Mouse (Mus musculus): ENCODE data around the gene Fem1b. TPM values are rescaled to one million over a fixed set of nuclear protein-coding genes. Genes with fewer than 3 reads are reported as not detected.

Fem1b gene
- polyA plus RNA-seq, 1 experiment = 201 TPM

- H3K27ac ChIP-seq (ENCODE audit: insufficient read depth, low read length) = no peak overlapping the region
Measured at GRCm38 (mm10) chr9:62839172-62839770, 27.5 kb upstream of the Fem1b start.

GRCm38 (mm10) chr9:62838506-62839171 lies 26.9 kb upstream of the Fem1b start, which contains the start of gene Cln6:
TSS of gene Cln6 (plus strand) at chr9:62838785.
- H3K9ac ChIP-seq (ENCODE audit: low read depth, poor library complexity, severe bottlenecking) = peak within 1 kb of the TSS; percentile 72
- H3K36me3 ChIP-seq (ENCODE audit: control insufficient read depth, insufficient read depth, low read length, poor library complexity, severe bottlenecking) = no peaks in the 10 kb centered on the region
- no peaks in the 10 kb centered on the region for H3K4me1 ChIP-seq (ENCODE audit: control insufficient read depth, insufficient read depth, low read length)
- H3K9me3 ChIP-seq (replicated peaks; ENCODE audit: control insufficient read depth, insufficient read depth, low read length, poor library complexity, severe bottlenecking) = no peaks in the 10 kb centered on the region
- H3K4me3 ChIP-seq (ENCODE audit: low read depth, low read length) = peak within 1 kb of the TSS; percentile 80
- no peaks in the 10 kb centered on the region for H3K27me3 ChIP-seq (ENCODE audit: control insufficient read depth, insufficient read depth, low read length, poor library complexity, severe bottlenecking)
- no peak within 1 kb of the TSS; the same call in 1 of the 2 replicates for H3K27ac ChIP-seq (ENCODE audit: insufficient read depth, low read length)
- TF ChIP-seq CTCF (IDR thresholded peaks at IDR 0.05; ENCODE audit: low read depth, low read length) (no peak), EP300 (IDR thresholded peaks at IDR 0.05; ENCODE audit: insufficient read depth, low read depth, low read length) (peak; percentile 55; the same call in 1 of the 2 replicates), POLR2A (IDR thresholded peaks at IDR 0.05; ENCODE audit: insufficient read depth, low read length) (no peak)

More at GRCm38 (mm10) chr9:62839172-62839770, 27.5 kb upstream of the Fem1b start:
- Histone ChIP-seq H3K4me1 (ENCODE audit: control insufficient read depth, insufficient read depth, low read length) (no peaks in the 10 kb centered on the region), H3K9me3 (replicated peaks; ENCODE audit: control insufficient read depth, insufficient read depth, low read length, poor library complexity, severe bottlenecking) (no peaks in the 10 kb centered on the region), H3K36me3 (ENCODE audit: control insufficient read depth, insufficient read depth, low read length, poor library complexity, severe bottlenecking) (no peaks in the 10 kb centered on the region), H3K27me3 (ENCODE audit: control insufficient read depth, insufficient read depth, low read length, poor library complexity, severe bottlenecking) (no peaks in the 10 kb centered on the region), H3K4me3 (ENCODE audit: low read depth, low read length) (peak overlapping the region; percentile 80), H3K9ac (ENCODE audit: low read depth, poor library complexity, severe bottlenecking) (peak overlapping the region; percentile 72)
- TF ChIP-seq CTCF (IDR thresholded peaks at IDR 0.05; ENCODE audit: low read depth, low read length) (no peak), POLR2A (IDR thresholded peaks at IDR 0.05; ENCODE audit: insufficient read depth, low read length) (no peak), EP300 (IDR thresholded peaks at IDR 0.05; ENCODE audit: insufficient read depth, low read depth, low read length) (no peak)

GRCm38 (mm10) chr9:62838146-62838505 lies 26.4 kb upstream of the Fem1b start:
- Histone ChIP-seq H3K27me3 (ENCODE audit: control insufficient read depth, insufficient read depth, low read length, poor library complexity, severe bottlenecking) (no peaks in the 10 kb centered on the region), H3K4me3 (ENCODE audit: low read depth, low read length) (peak overlapping the region; percentile 67), H3K36me3 (ENCODE audit: control insufficient read depth, insufficient read depth, low read length, poor library complexity, severe bottlenecking) (no peaks in the 10 kb centered on the region), H3K27ac (ENCODE audit: insufficient read depth, low read length) (no peak overlapping the region; the same call in 1 of the 2 replicates), H3K9me3 (replicated peaks; ENCODE audit: control insufficient read depth, insufficient read depth, low read length, poor library complexity, severe bottlenecking) (no peaks in the 10 kb centered on the region), H3K9ac (ENCODE audit: low read depth, poor library complexity, severe bottlenecking) (0 out of 2 replicates have a peak overlapping the region, but pooled peaks have one; percentile 32), H3K4me1 (ENCODE audit: control insufficient read depth, insufficient read depth, low read length) (peaks cover 2% of the 10 kb centered on the region)
- TF ChIP-seq CTCF (IDR thresholded peaks at IDR 0.05; ENCODE audit: low read depth, low read length) = no peak
- TF ChIP-seq POLR2A (IDR thresholded peaks at IDR 0.05; ENCODE audit: insufficient read depth, low read length) = peak; percentile 15

GRCm38 (mm10) chr9:62837611-62838010 lies 25.9 kb upstream of the Fem1b start:
- H3K9me3 ChIP-seq (replicated peaks; ENCODE audit: control insufficient read depth, insufficient read depth, low read length, poor library complexity, severe bottlenecking) = no peaks in the 10 kb centered on the region
- TF ChIP-seq POLR2A (IDR thresholded peaks at IDR 0.05; ENCODE audit: insufficient read depth, low read length) (no peak), CTCF (IDR thresholded peaks at IDR 0.05; ENCODE audit: low read depth, low read length) (no peak), EP300 (IDR thresholded peaks at IDR 0.05; ENCODE audit: insufficient read depth, low read depth, low read length) (no peak)
- H3K4me1 ChIP-seq (ENCODE audit: control insufficient read depth, insufficient read depth, low read length) = peaks cover 3% of the 10 kb centered on the region
- H3K27me3 ChIP-seq (ENCODE audit: control insufficient read depth, insufficient read depth, low read length, poor library complexity, severe bottlenecking) = no peaks in the 10 kb centered on the region
- H3K27ac ChIP-seq (ENCODE audit: insufficient read depth, low read length) = no peak overlapping the region; the same call in 1 of the 2 replicates
- H3K9ac ChIP-seq (ENCODE audit: low read depth, poor library complexity, severe bottlenecking) = 0 out of 2 replicates have a peak overlapping the region, but pooled peaks have one; percentile 32
- peak overlapping the region; percentile 67 for H3K4me3 ChIP-seq (ENCODE audit: low read depth, low read length)
- no peaks in the 10 kb centered on the region for H3K36me3 ChIP-seq (ENCODE audit: control insufficient read depth, insufficient read depth, low read length, poor library complexity, severe bottlenecking)

GRCm38 (mm10) chr9:62835705-62836446 lies 24.1 kb upstream of the Fem1b start:
- TF ChIP-seq EP300 (IDR thresholded peaks at IDR 0.05; ENCODE audit: insufficient read depth, low read depth, low read length) (no peak), CTCF (IDR thresholded peaks at IDR 0.05; ENCODE audit: low read depth, low read length) (no peak), POLR2A (IDR thresholded peaks at IDR 0.05; ENCODE audit: insufficient read depth, low read length) (no peak)
- Histone ChIP-seq H3K4me1 (ENCODE audit: control insufficient read depth, insufficient read depth, low read length) (peaks cover 5% of the 10 kb centered on the region), H3K27ac (ENCODE audit: insufficient read depth, low read length) (no peak overlapping the region), H3K4me3 (ENCODE audit: low read depth, low read length) (no peak overlapping the region), H3K9me3 (replicated peaks; ENCODE audit: control insufficient read depth, insufficient read depth, low read length, poor library complexity, severe bottlenecking) (no peaks in the 10 kb centered on the region), H3K36me3 (ENCODE audit: control insufficient read depth, insufficient read depth, low read length, poor library complexity, severe bottlenecking) (no peaks in the 10 kb centered on the region), H3K27me3 (ENCODE audit: control insufficient read depth, insufficient read depth, low read length, poor library complexity, severe bottlenecking) (no peaks in the 10 kb centered on the region), H3K9ac (ENCODE audit: low read depth, poor library complexity, severe bottlenecking) (no peak overlapping the region)
